Mouse (Mus musculus) lung, postnatal 0 days (tissue): ENCODE results near the gene Vmn2r48. TPM values are rescaled to one million over a fixed set of nuclear protein-coding genes. Genes with fewer than 3 reads are reported as not detected.
"Not testable (repeated sequence)": the region's sequence is repeated elsewhere in the genome, so short reads cannot be mapped to it uniquely, and the experiment has no call there.

Source experiments
- ATAC-seq: fragments of 200-750 bp; cut with Nextera tagmentation; 2 replicates; pipeline ENCODE4 v1.8.0; 2017; ENCODE audit warnings: moderate library complexity
- DNase-seq: peaks from one replicate; pipeline ENCODE4 v3.0.0-alpha.2; 2016; ENCODE audit warnings: low spot score
- H3K27ac ChIP-seq: fragments of 300-500 bp; sonication (generic); 2 replicates; pipeline ENCODE4 v1.5.1; 2014; ENCODE audit warnings: antibody characterized with exemption, mild to moderate bottlenecking, low read length, mixed read lengths
- H3K27me3 ChIP-seq: fragments of 300-500 bp; sonication (generic); replicated peaks from 2 replicates; pipeline ENCODE4 v1.6.1; 2014; ENCODE audit warnings: low read length, mixed read lengths; ENCODE audit not compliant: insufficient read depth
- H3K36me3 ChIP-seq: fragments of 300-500 bp; sonication (generic); 2 replicates; pipeline ENCODE4 v1.6.1; 2014; ENCODE audit warnings: low read length, mixed read lengths; ENCODE audit not compliant: insufficient read depth
- H3K4me1 ChIP-seq: fragments of 300-500 bp; sonication (generic); 2 replicates; pipeline ENCODE4 v1.6.1; 2014; ENCODE audit warnings: antibody characterized with exemption, low read depth, low read length, mixed read lengths; ENCODE audit not compliant: insufficient read depth
- H3K4me2 ChIP-seq: fragments of 300-500 bp; sonication (generic); replicated peaks from 2 replicates; pipeline ENCODE4 v1.6.1; 2014; ENCODE audit warnings: low read depth, mild to moderate bottlenecking, low read length, moderate library complexity, mixed read lengths
- H3K4me3 ChIP-seq: fragments of 300-500 bp; sonication (generic); 2 replicates; pipeline ENCODE4 v1.5.1; 2014; ENCODE audit warnings: low read depth, low read length
- H3K9ac ChIP-seq: fragments of 300-500 bp; sonication (generic); replicated peaks from 2 replicates; pipeline ENCODE4 v1.6.1; 2014; ENCODE audit warnings: low read depth, mild to moderate bottlenecking
- H3K9me3 ChIP-seq: fragments of 300-500 bp; sonication (generic); 2 replicates; pipeline ENCODE4 v1.6.1; 2016; ENCODE audit warnings: low read length, mixed read lengths
- WGBS: fragments of 180-500 bp; shearing (Covaris S2); extraction: QIAGEN DNeasy Blood & Tissue Kit; methylation state at CpG from one replicate; pipeline ENCODE4 v1.1.7; 2014; 5-methylcytosine and 5-hydroxymethylcytosine counted together
- polyA plus RNA-seq: library from polyadenylated mRNA; unstranded; fragments of >200 nt; fragmentation: Nextera tagmentation; extraction: Ambion mirVana; gene quantifications from 2 replicates; pipeline ENCODE4 v1.2.1, GENCODE M21; 2015

The Vmn2r48 gene
- polyA plus RNA-seq, result not detected in 2 replicates

GRCm38 (mm10) chr7:9953485-9953884, at the start of gene Vmn2r48:
TSS of gene Vmn2r48 (minus strand) at chr7:9953585.
- H3K4me3 ChIP-seq, H3K4me2 ChIP-seq, DNase-seq, H3K36me3 ChIP-seq, H3K9me3 ChIP-seq, ATAC-seq, H3K27ac ChIP-seq, H3K27me3 ChIP-seq, H3K4me1 ChIP-seq, H3K9ac ChIP-seq: not testable (repeated sequence)
- 93% methylated on average over 2 of the region's 2 CpGs for WGBS

GRCm38 (mm10) chr7:9992157-9992556, 38.8 kb upstream of the Vmn2r48 start, which contains the start of gene Vmn2r49:
TSS of gene Vmn2r49 (minus strand) at chr7:9992257.
- H3K36me3 ChIP-seq, H3K4me3 ChIP-seq, H3K27me3 ChIP-seq, DNase-seq, ATAC-seq, H3K4me2 ChIP-seq, H3K4me1 ChIP-seq, H3K9ac ChIP-seq, H3K27ac ChIP-seq, H3K9me3 ChIP-seq: not testable (repeated sequence)
- no CpG with 5 or more reads among the region's 2 CpGs for WGBS

Other genes with a start within 250 kb of the Vmn2r48 start
- gene Vmn2r46, start 183.0 kb downstream of the Vmn2r48 start, polyA plus RNA-seq, result not detected in 2 replicates
- gene Vmn2r47, start 112.3 kb downstream of the Vmn2r48 start, polyA plus RNA-seq, result not detected in 2 replicates
- not detected in 2 replicates for gene Vmn2r49, start 38.7 kb upstream of the Vmn2r48 start, polyA plus RNA-seq
- gene Vmn2r50, start 99.7 kb upstream of the Vmn2r48 start, polyA plus RNA-seq, result not detected in 2 replicates
- not detected in 2 replicates for gene Vmn2r51, start 152.2 kb upstream of the Vmn2r48 start, polyA plus RNA-seq
- not detected in 2 replicates for gene Vmn2r52, start 223.0 kb upstream of the Vmn2r48 start, polyA plus RNA-seq